Mouse (Mus musculus) neural tube, embryonic 14.5 days (tissue): ENCODE measurements around the gene Nek8. TPM values are rescaled to one million over a fixed set of nuclear protein-coding genes. Genes with fewer than 3 reads are reported as not detected.

Source experiments
- microRNA-seq: library from miRNA; unstranded; fragments of <30 nt; microRNA quantifications from one replicate; pipeline ENCODE4, GENCODE M21; 2016
- polyA plus RNA-seq: library from polyadenylated mRNA; unstranded; fragments of >200 nt; fragmentation: Nextera tagmentation; extraction: Ambion mirVana; gene quantifications from 2 replicates; pipeline ENCODE4 v1.2.1, GENCODE M21; 2014

Nek8 gene
- polyA plus RNA-seq, 1 experiment from 2014 or later: 3.9 TPM

Small RNA genes within 50 kb of the gene (microRNA-seq; reads per million reads assigned to microRNA genes)
- gene Mir7653: not detected

Other genes with a start within 250 kb of the Nek8 start
- gene Sez6, start 245.9 kb downstream of the Nek8 start, polyA plus RNA-seq: 121 and 145 TPM in 2 replicates
- gene Phf12, start 193.9 kb downstream of the Nek8 start, polyA plus RNA-seq: 16.3 and 19.0 TPM in 2 replicates
- 55.6 and 58.6 TPM in 2 replicates for gene Dhrs13, start 144.4 kb downstream of the Nek8 start, polyA plus RNA-seq
- gene Flot2, start 138.7 kb downstream of the Nek8 start, polyA plus RNA-seq: 106 and 117 TPM in 2 replicates
- 30.4 and 33.6 TPM in 2 replicates for gene Eral1, start 96.3 kb downstream of the Nek8 start, polyA plus RNA-seq
- gene Fam222b, start 82.0 kb downstream of the Nek8 start, polyA plus RNA-seq: 29.3 and 35.6 TPM in 2 replicates
- gene Traf4, start 11.1 kb downstream of the Nek8 start, polyA plus RNA-seq: 56.5 and 77.9 TPM in 2 replicates
- 14.6 and 16.7 TPM in 2 replicates for gene Tlcd1, start within 50 bp of the Nek8 start, polyA plus RNA-seq
- gene Rpl23a, start 6.9 kb upstream of the Nek8 start, polyA plus RNA-seq: 906 and 951 TPM in 2 replicates
- gene Rab34, start 11.8 kb upstream of the Nek8 start, polyA plus RNA-seq: 61.5 and 63.9 TPM in 2 replicates
- 2.8 and 3.5 TPM in 2 replicates for gene Proca1, start 16.7 kb upstream of the Nek8 start, polyA plus RNA-seq
- 98.1 and 107 TPM in 2 replicates for gene Sdf2, start 69.1 kb upstream of the Nek8 start, polyA plus RNA-seq
- gene Supt6, start 69.3 kb upstream of the Nek8 start, polyA plus RNA-seq: 22.3 and 32.0 TPM in 2 replicates
- gene 2610507B11Rik, start 85.1 kb upstream of the Nek8 start, polyA plus RNA-seq: 63.2 and 73.7 TPM in 2 replicates
- 0.08 and 0.30 TPM in 2 replicates for gene BC030499, start 114.2 kb upstream of the Nek8 start, polyA plus RNA-seq
- gene Spag5, start 124.9 kb upstream of the Nek8 start, polyA plus RNA-seq: 3.4 and 3.5 TPM in 2 replicates
- gene Aldoc, start 146.3 kb upstream of the Nek8 start, polyA plus RNA-seq: 245 and 350 TPM in 2 replicates
- gene Pigs, start 151.7 kb upstream of the Nek8 start, polyA plus RNA-seq: 71.4 and 80.0 TPM in 2 replicates
- 74.8 and 91.5 TPM in 2 replicates for gene Unc119, start 166.8 kb upstream of the Nek8 start, polyA plus RNA-seq
- not detected in 2 replicates for gene Foxn1, start 209.9 kb upstream of the Nek8 start, polyA plus RNA-seq
- gene Slc13a2, start 245.5 kb upstream of the Nek8 start, polyA plus RNA-seq: not detected in 2 replicates